Mouse (Mus musculus): ENCODE results near the gene Fam181a.

GRCm38 (mm10) chr12:103362336-103362735 is 51.6 kb downstream of the Fam181a start:
- TF ChIP-seq POLR2A (IDR thresholded peaks at IDR 0.05; ENCODE audit: borderline replicate concordance, extremely low read depth, low read depth, low read length): no peak
- no peak for TF ChIP-seq CTCF (IDR thresholded peaks at IDR 0.05; ENCODE audit: insufficient read depth, low read length)

Data from lung, adult 2 months (tissue).